Mouse (Mus musculus) ES-E14 (cell line): ENCODE data around the gene Lama4. TPM values are rescaled to one million over a fixed set of nuclear protein-coding genes. Genes with fewer than 3 reads are reported as not detected.
A peak's percentile ranks its signal among the peaks of the same experiment; 100 is the strongest.

Experiments
- DNase-seq: peaks from one replicate; pipeline ENCODE4 v3.0.0-alpha.2; 2013; ENCODE audit warnings: low read depth, low spot score
- H3K27ac ChIP-seq: 2 replicates; pipeline ENCODE4 v1.5.1; 2012; ENCODE audit warnings: low read depth, mild to moderate bottlenecking, low read length, moderate library complexity, mixed read lengths; ENCODE audit not compliant: poor library complexity, insufficient read depth, severe bottlenecking
- H3K36me3 ChIP-seq: 2 replicates; pipeline ENCODE4 v1.6.1; 2012; ENCODE audit warnings: mild to moderate bottlenecking, low read length, moderate library complexity, mixed read lengths; ENCODE audit not compliant: control insufficient read depth, poor library complexity, insufficient read depth, severe bottlenecking
- H3K4me1 ChIP-seq, 2 experiments: fragments of 150-350 bp in 1 of 2; sonication (generic) in 1 of 2; 2 replicates each; pipeline ENCODE4 v1.6.1; 2012; ENCODE audit warnings: low read length in 2 of 2, mild to moderate bottlenecking in 1 of 2, mixed read lengths in 1 of 2; ENCODE audit not compliant: control insufficient read depth in 2 of 2, insufficient read depth in 2 of 2, poor library complexity in 1 of 2
- H3K4me3 ChIP-seq, 2 experiments: fragments of 150-350 bp in 1 of 2; sonication (generic) in 1 of 2; 2 replicates each; pipeline ENCODE4 v1.5.1; 2012; ENCODE audit warnings: low read length in 2 of 2, low read depth in 1 of 2, mild to moderate bottlenecking in 1 of 2, mixed read lengths in 1 of 2; ENCODE audit not compliant: insufficient read depth in 1 of 2, poor library complexity in 1 of 2, severe bottlenecking in 1 of 2
- H3K9ac ChIP-seq: 2 replicates; pipeline ENCODE4 v1.6.1; 2012; ENCODE audit warnings: low read depth, mild to moderate bottlenecking, low read length, mixed read lengths; ENCODE audit not compliant: poor library complexity, insufficient read depth, severe bottlenecking
- H3K9me3 ChIP-seq: fragments of 150-350 bp; sonication (generic); 2 replicates; pipeline ENCODE4 v1.6.1; 2012; ENCODE audit warnings: low read depth, mild to moderate bottlenecking, low read length; ENCODE audit not compliant: control insufficient read depth, insufficient read depth
- CHD2 ChIP-seq: IDR thresholded peaks from 2 replicates; pipeline ENCODE4 v1.6.1; 2014; ENCODE audit warnings: mild to moderate bottlenecking, low read depth, low read length, inconsistent platforms
- HCFC1 ChIP-seq: IDR thresholded peaks from 2 replicates; pipeline ENCODE4 v1.6.1; 2012; ENCODE audit warnings: low read length, inconsistent platforms, borderline replicate concordance; ENCODE audit not compliant: insufficient read depth
- MAFK ChIP-seq: IDR thresholded peaks from 2 replicates; pipeline ENCODE4 v1.6.1; 2014; ENCODE audit warnings: mild to moderate bottlenecking, low read depth, low read length, inconsistent platforms; ENCODE audit not compliant: insufficient read depth
- ZC3H11A ChIP-seq: IDR thresholded peaks from 2 replicates; pipeline ENCODE4 v1.6.1; 2012; ENCODE audit warnings: low read depth, mild to moderate bottlenecking, inconsistent platforms, low read length, borderline replicate concordance
- ZNF384 ChIP-seq: IDR thresholded peaks from 2 replicates; pipeline ENCODE4 v1.6.1; 2012; ENCODE audit warnings: low read depth, low read length, inconsistent platforms
- in situ Hi-C, 2 experiments: fragments of 600-800 bp; cut with MboI; formaldehyde crosslinking; loops; one replicate each; pipeline ENCODE4 v1.15.1; 2025; ENCODE audit warnings: low sequenced_read_pairs in 2 of 2, inconsistent platforms in 1 of 2; ENCODE audit not compliant: unreplicated experiment in 2 of 2
- total RNA-seq: library from RNA; depleted of rRNA; stranded (reverse); fragments of 300-350 nt; gene quantifications from 2 replicates; pipeline ENCODE4 v1.2.3, GENCODE M21; 2012

The Lama4 gene
- total RNA-seq, 1 experiment: 3.6 TPM

GRCm38 (mm10) chr10:39002521-39002920, 37.2 kb downstream of the Lama4 start:
- in situ Hi-C loops: no loop called here
- H3K4me1 ChIP-seq: no peaks in the 10 kb centered on the region
- no peaks in the 10 kb centered on the region for H3K36me3 ChIP-seq
- TF ChIP-seq MAFK: no peak
- TF ChIP-seq ZC3H11A: no peak
- TF ChIP-seq ZNF384: no peak
- TF ChIP-seq CHD2: no peak
- no peak overlapping the region for H3K4me3 ChIP-seq
- peak; percentile 3 for DNase-seq
- no peaks in the 10 kb centered on the region for H3K9me3 ChIP-seq
- H3K9ac ChIP-seq: no peak overlapping the region
- no peak overlapping the region for H3K27ac ChIP-seq

GRCm38 (mm10) chr10:39003520-39003919, 38.2 kb downstream of the Lama4 start:
- H3K27ac ChIP-seq: no peak overlapping the region
- TF ChIP-seq ZC3H11A (no peak), ZNF384 (no peak), HCFC1 (no peak), MAFK (no peak), CHD2 (no peak)
- H3K4me1 ChIP-seq: no peaks in the 10 kb centered on the region
- DNase-seq: no peak
- H3K4me3 ChIP-seq: no peak overlapping the region
- H3K36me3 ChIP-seq: no peaks in the 10 kb centered on the region
- no peak overlapping the region for H3K9ac ChIP-seq
- in situ Hi-C loops: no loop called here
- H3K9me3 ChIP-seq: no peaks in the 10 kb centered on the region

- H3K4me3 ChIP-seq: no peak overlapping the region
These were observed 40.2 kb downstream of the Lama4 start for GRCm38 (mm10) chr10:39005494-39005893.

GRCm38 (mm10) chr10:39006433-39007105, 41.3 kb downstream of the Lama4 start:
- H3K9me3 ChIP-seq: no peaks in the 10 kb centered on the region
- no peak for DNase-seq
- no peak for TF ChIP-seq MAFK
- no peak for TF ChIP-seq CHD2
- TF ChIP-seq ZC3H11A: no peak
- no peak for TF ChIP-seq ZNF384
- no peak for TF ChIP-seq HCFC1
- no peaks in the 10 kb centered on the region for H3K4me1 ChIP-seq
- no peak overlapping the region for H3K9ac ChIP-seq
- H3K27ac ChIP-seq: no peak overlapping the region
- no peak overlapping the region for H3K4me3 ChIP-seq
- in situ Hi-C loops: no loop called here
- H3K36me3 ChIP-seq: no peaks in the 10 kb centered on the region

More at GRCm38 (mm10) chr10:39005494-39005893, 40.2 kb downstream of the Lama4 start:
- H3K27ac ChIP-seq: no peak overlapping the region
- H3K9ac ChIP-seq: no peak overlapping the region
- TF ChIP-seq CHD2: no peak
- no peak for TF ChIP-seq MAFK
- TF ChIP-seq ZC3H11A: no peak
- TF ChIP-seq HCFC1: no peak
- no peak for TF ChIP-seq ZNF384
- no peaks in the 10 kb centered on the region for H3K36me3 ChIP-seq
- H3K4me1 ChIP-seq: no peaks in the 10 kb centered on the region
- no peaks in the 10 kb centered on the region for H3K9me3 ChIP-seq
- no peak for DNase-seq
- in situ Hi-C loops: no loop called here

GRCm38 (mm10) chr10:39014836-39015235, 49.5 kb downstream of the Lama4 start:
- Histone ChIP-seq H3K27ac (no peak overlapping the region), H3K4me1 (no peaks in the 10 kb centered on the region), H3K4me3 (no peak overlapping the region), H3K9ac (no peak overlapping the region), H3K9me3 (no peaks in the 10 kb centered on the region), H3K36me3 (no peaks in the 10 kb centered on the region)
- in situ Hi-C loops: no loop called here
- no peak for DNase-seq
- TF ChIP-seq CHD2 (no peak), MAFK (no peak), ZNF384 (no peak)
